ENCODE assay signal across 8 mouse cellular contexts in genomic region chr9:107522400-107522711, GRCm38 (mm10). TPM values are rescaled to one million over a fixed set of nuclear protein-coding genes. Genes with fewer than 3 reads are reported as not detected.
DNase-seq lines count a peak whose midpoint lies in the region; ATAC-seq and TF ChIP-seq lines count a peak whose summit lies in the region.
"Had no signal": no experiment of that assay in that cellular context is flagged by ENCODE, and none has a peak within 500 bp of the region (broad histone marks: within the 10 kb centered on the region; RNA-seq: fewer than 3 reads in every experiment).

No protein-coding gene starts in this region.

- no peak for DNase-seq in lung, embryonic 14.5 days
- DNase-seq in lung, postnatal 36 days: no peak
- DNase-seq in urinary bladder, postnatal 36 days (ENCODE audit: low spot score in 2 of 2): no peak
- DNase-seq in kidney, adult 8-10 months: no peak
- DNase-seq: kidney, postnatal 36 days had no signal

- peak overlapping the region; percentile 18; the same call in 1 of the 2 replicates for H3K27ac ChIP-seq in lung, embryonic 14.5 days (ENCODE audit: low read depth)
- H3K27ac ChIP-seq in forebrain, embryonic 12.5 days: no peak overlapping the region
- no peak overlapping the region for H3K27ac ChIP-seq in intestine, postnatal 0 days (ENCODE audit: low read depth, low read length)
- H3K27ac ChIP-seq in neural tube, embryonic 14.5 days (ENCODE audit: low read depth, low read length): no peak overlapping the region

- H3K27me3 ChIP-seq in lung, embryonic 14.5 days (ENCODE audit: insufficient read depth, low read length): peaks cover 24% of the 10 kb centered on the region
- H3K27me3 ChIP-seq in forebrain, embryonic 12.5 days: peaks cover 37% of the 10 kb centered on the region
- H3K27me3 ChIP-seq in intestine, postnatal 0 days (replicated peaks; ENCODE audit: control insufficient read depth, insufficient read depth, low read length): no peaks in the 10 kb centered on the region; the same call in 1 of the 2 replicates
- peaks cover 15% of the 10 kb centered on the region for H3K27me3 ChIP-seq in neural tube, embryonic 14.5 days (ENCODE audit: control insufficient read depth, insufficient read depth, low read length)

- peak overlapping the region; percentile 55 for H3K4me2 ChIP-seq in lung, embryonic 14.5 days
- H3K4me2 ChIP-seq in forebrain, embryonic 12.5 days: peak overlapping the region; percentile 44; the same call in 1 of the 2 replicates
- peak overlapping the region; percentile 48 for H3K4me2 ChIP-seq in intestine, postnatal 0 days (replicated peaks; ENCODE audit: low read depth)
- no peak overlapping the region for H3K4me2 ChIP-seq in neural tube, embryonic 14.5 days (ENCODE audit: low read depth, low read length)

- H3K4me3 ChIP-seq in lung, embryonic 14.5 days (ENCODE audit: low read depth, low read length): no peak overlapping the region
- no peak overlapping the region for H3K4me3 ChIP-seq in forebrain, embryonic 12.5 days (replicated peaks)
- no peak overlapping the region; the same call in 1 of the 2 replicates for H3K4me3 ChIP-seq in intestine, postnatal 0 days (ENCODE audit: low read depth, low read length)
- no peak overlapping the region for H3K4me3 ChIP-seq in neural tube, embryonic 14.5 days (ENCODE audit: low read depth, low read length)

- no peaks in the 10 kb centered on the region for H3K36me3 ChIP-seq in lung, embryonic 14.5 days (ENCODE audit: insufficient read depth)
- no peaks in the 10 kb centered on the region for H3K36me3 ChIP-seq in forebrain, embryonic 12.5 days (replicated peaks)
- H3K36me3 ChIP-seq in intestine, postnatal 0 days (ENCODE audit: control insufficient read depth, insufficient read depth): no peaks in the 10 kb centered on the region
- peaks cover 3% of the 10 kb centered on the region; the same call in 1 of the 2 replicates for H3K36me3 ChIP-seq in neural tube, embryonic 14.5 days (ENCODE audit: control insufficient read depth, insufficient read depth, low read length)

- TF ChIP-seq CTCF in lung, embryonic 14.5 days (IDR thresholded peaks at IDR 0.05; ENCODE audit: low read depth): no peak
- no peak for TF ChIP-seq CTCF in intestine, postnatal 0 days (IDR thresholded peaks at IDR 0.05; ENCODE audit: low read depth)

- H3K9ac ChIP-seq in lung, embryonic 14.5 days: no peak overlapping the region
- peak overlapping the region; percentile 12 for H3K9ac ChIP-seq in forebrain, embryonic 12.5 days
- no peak overlapping the region for H3K9ac ChIP-seq in intestine, postnatal 0 days (ENCODE audit: low read depth, low read length)
- H3K9ac ChIP-seq in neural tube, embryonic 14.5 days (replicated peaks; ENCODE audit: low read depth, low read length): 0 out of 2 replicates have a peak overlapping the region, but pooled peaks have one; percentile 34

- no peak for ATAC-seq in lung, embryonic 14.5 days (ENCODE audit: insufficient read depth)
- ATAC-seq in forebrain, embryonic 12.5 days (ENCODE audit: low FRiP score): peak; percentile 1; the same call in 1 of the 2 replicates
- no peak for ATAC-seq in intestine, postnatal 0 days
- 0 out of 2 replicates have a peak, but pooled peaks have one; percentile 3 for ATAC-seq in neural tube, embryonic 14.5 days (ENCODE audit: low read depth)

- H3K4me1 ChIP-seq in lung, embryonic 14.5 days (ENCODE audit: insufficient read depth): 0 out of 2 replicates have a peak, but pooled peaks cover 7% of the 10 kb centered on the region
- peaks cover 41% of the 10 kb centered on the region for H3K4me1 ChIP-seq in forebrain, embryonic 12.5 days
- peaks cover 4% of the 10 kb centered on the region; the same call in 1 of the 2 replicates for H3K4me1 ChIP-seq in intestine, postnatal 0 days (replicated peaks; ENCODE audit: control insufficient read depth, insufficient read depth, low read length)
- H3K4me1 ChIP-seq in neural tube, embryonic 14.5 days (ENCODE audit: control insufficient read depth, insufficient read depth, low read length): peaks cover 7% of the 10 kb centered on the region

- no peaks in the 10 kb centered on the region for H3K9me3 ChIP-seq in lung, embryonic 14.5 days (ENCODE audit: low read depth, low read length)
- H3K9me3 ChIP-seq in forebrain, embryonic 12.5 days: no peaks in the 10 kb centered on the region
- H3K9me3 ChIP-seq in intestine, postnatal 0 days (ENCODE audit: control insufficient read depth): no peaks in the 10 kb centered on the region
- no peaks in the 10 kb centered on the region for H3K9me3 ChIP-seq in neural tube, embryonic 14.5 days (ENCODE audit: control insufficient read depth, low read length)

- 24% methylated on average over 2 of the region's 2 CpGs for WGBS in lung, embryonic 14.5 days
- 39% methylated on average over 2 of the region's 2 CpGs for WGBS in forebrain, embryonic 12.5 days
- WGBS in intestine, postnatal 0 days: 23% methylated on average over 2 of the region's 2 CpGs
- WGBS in neural tube, embryonic 14.5 days: 28% methylated on average over 2 of the region's 2 CpGs

RNA-seq across cellular contexts. Expression of gene Tmem115, which starts 11.4 kb away (rescaled TPM):
- polyA plus RNA-seq in lung, embryonic 14.5 days (2014; fragmentation: Nextera tagmentation; extraction: Ambion mirVana): 42.1 and 45.3 TPM in 2 replicates
- polyA plus RNA-seq in forebrain, embryonic 12.5 days (2016; fragmentation: Nextera tagmentation; extraction: Ambion mirVana): 43.3 and 45.0 TPM in 2 replicates
- 36.3 and 38.0 TPM in 2 replicates for polyA plus RNA-seq in intestine, postnatal 0 days (2015; fragmentation: Nextera tagmentation; extraction: Ambion mirVana)
- polyA plus RNA-seq in neural tube, embryonic 14.5 days (2014; fragmentation: Nextera tagmentation; extraction: Ambion mirVana): 47.7 and 48.7 TPM in 2 replicates

RNA-seq across cellular contexts. Expression of gene Cyb561d2, which starts 19.6 kb away (rescaled TPM):
- polyA plus RNA-seq in lung, embryonic 14.5 days (2014; fragmentation: Nextera tagmentation; extraction: Ambion mirVana): 22.9 and 23.0 TPM in 2 replicates
- 17.7 and 18.9 TPM in 2 replicates for polyA plus RNA-seq in forebrain, embryonic 12.5 days (2016; fragmentation: Nextera tagmentation; extraction: Ambion mirVana)
- polyA plus RNA-seq in intestine, postnatal 0 days (2015; fragmentation: Nextera tagmentation; extraction: Ambion mirVana): 36.3 and 38.9 TPM in 2 replicates
- 42.2 and 46.7 TPM in 2 replicates for polyA plus RNA-seq in neural tube, embryonic 14.5 days (2014; fragmentation: Nextera tagmentation; extraction: Ambion mirVana)

RNA-seq across cellular contexts. Expression of gene Nprl2, which starts 19.7 kb away (rescaled TPM):
- 32.9 and 34.6 TPM in 2 replicates for polyA plus RNA-seq in lung, embryonic 14.5 days (2014; fragmentation: Nextera tagmentation; extraction: Ambion mirVana)
- 43.1 and 46.3 TPM in 2 replicates for polyA plus RNA-seq in forebrain, embryonic 12.5 days (2016; fragmentation: Nextera tagmentation; extraction: Ambion mirVana)
- polyA plus RNA-seq in intestine, postnatal 0 days (2015; fragmentation: Nextera tagmentation; extraction: Ambion mirVana): 20.0 and 20.7 TPM in 2 replicates
- 71.5 and 74.9 TPM in 2 replicates for polyA plus RNA-seq in neural tube, embryonic 14.5 days (2014; fragmentation: Nextera tagmentation; extraction: Ambion mirVana)

RNA-seq across cellular contexts. Expression of gene Zmynd10, which starts 24.7 kb away (rescaled TPM):
- 1.1 and 1.2 TPM in 2 replicates for polyA plus RNA-seq in lung, embryonic 14.5 days (2014; fragmentation: Nextera tagmentation; extraction: Ambion mirVana)
- 1.0 and 2.2 TPM in 2 replicates for polyA plus RNA-seq in forebrain, embryonic 12.5 days (2016; fragmentation: Nextera tagmentation; extraction: Ambion mirVana)
- polyA plus RNA-seq in intestine, postnatal 0 days (2015; fragmentation: Nextera tagmentation; extraction: Ambion mirVana): 4.0 and 5.0 TPM in 2 replicates
- 1.2 and 2.0 TPM in 2 replicates for polyA plus RNA-seq in neural tube, embryonic 14.5 days (2014; fragmentation: Nextera tagmentation; extraction: Ambion mirVana)

RNA-seq across cellular contexts. Expression of gene Rassf1, which starts 29.0 kb away (rescaled TPM):
- polyA plus RNA-seq in lung, embryonic 14.5 days (2014; fragmentation: Nextera tagmentation; extraction: Ambion mirVana): 51.3 and 54.1 TPM in 2 replicates
- polyA plus RNA-seq in forebrain, embryonic 12.5 days (2016; fragmentation: Nextera tagmentation; extraction: Ambion mirVana): 40.0 and 45.7 TPM in 2 replicates
- polyA plus RNA-seq in intestine, postnatal 0 days (2015; fragmentation: Nextera tagmentation; extraction: Ambion mirVana): 44.3 and 48.0 TPM in 2 replicates
- 34.1 and 34.9 TPM in 2 replicates for polyA plus RNA-seq in neural tube, embryonic 14.5 days (2014; fragmentation: Nextera tagmentation; extraction: Ambion mirVana)

Comparison
In these comparisons a context has a peak if more than half of its experiments do, and no peak if none do; other contexts are left out.
1. ATAC-seq: peak in forebrain, embryonic 12.5 days (single experiment) and neural tube, embryonic 14.5 days (single experiment); none in lung, embryonic 14.5 days (single experiment) and intestine, postnatal 0 days (single experiment).
2. H3K9ac ChIP-seq: peak in forebrain, embryonic 12.5 days (single experiment) and neural tube, embryonic 14.5 days (single experiment); none in lung, embryonic 14.5 days (single experiment) and intestine, postnatal 0 days (single experiment).